Mouse (Mus musculus) limb, embryonic 14.5 days (tissue): ENCODE results near the gene Wnt1. TPM values are rescaled to one million over a fixed set of nuclear protein-coding genes. Genes with fewer than 3 reads are reported as not detected.

ENCODE experiments used
- ATAC-seq: fragments of 200-750 bp; cut with Nextera tagmentation; 2 replicates; pipeline ENCODE4 v1.8.0; 2017; ENCODE audit warnings: low read depth, moderate number of reproducible peaks, moderate TSS enrichment; ENCODE audit not compliant: low FRiP score
- DNase-seq: peaks from one replicate; pipeline ENCODE4 v3.0.0-alpha.2; 2015; ENCODE audit warnings: low spot score
- H3K27ac ChIP-seq: fragments of 300-500 bp; sonication (generic); replicated peaks from 2 replicates; pipeline ENCODE4 v1.5.1; 2014; ENCODE audit warnings: low read depth, mild to moderate bottlenecking, low read length, moderate library complexity, mixed read lengths
- H3K27me3 ChIP-seq: fragments of 300-500 bp; sonication (generic); 2 replicates; pipeline ENCODE4 v1.6.1; 2014; ENCODE audit warnings: low read length, mixed read lengths; ENCODE audit not compliant: control insufficient read depth, insufficient read depth
- H3K36me3 ChIP-seq: fragments of 300-500 bp; sonication (generic); 2 replicates; pipeline ENCODE4 v1.6.1; 2014; ENCODE audit warnings: mild to moderate bottlenecking, low read length, moderate library complexity, mixed read lengths; ENCODE audit not compliant: control insufficient read depth, insufficient read depth
- H3K4me1 ChIP-seq: fragments of 300-500 bp; sonication (generic); 2 replicates; pipeline ENCODE4 v1.6.1; 2014; ENCODE audit warnings: antibody characterized with exemption, low read length, mixed read lengths; ENCODE audit not compliant: control insufficient read depth, insufficient read depth
- H3K4me2 ChIP-seq: fragments of 300-500 bp; sonication (generic); replicated peaks from 2 replicates; pipeline ENCODE4 v1.6.1; 2014; ENCODE audit warnings: low read depth, mild to moderate bottlenecking, low read length, moderate library complexity; ENCODE audit not compliant: severe bottlenecking
- H3K4me3 ChIP-seq: fragments of 300-500 bp; sonication (generic); replicated peaks from 2 replicates; pipeline ENCODE4 v1.5.1; 2014; ENCODE audit warnings: low read length
- H3K9ac ChIP-seq: fragments of 300-500 bp; sonication (generic); 2 replicates; pipeline ENCODE4 v1.6.1; 2014; ENCODE audit warnings: mild to moderate bottlenecking, low read depth, low read length, moderate library complexity; ENCODE audit not compliant: severe bottlenecking
- H3K9me3 ChIP-seq: fragments of 300-500 bp; sonication (generic); 2 replicates; pipeline ENCODE4 v1.6.1; 2016; ENCODE audit warnings: low read length; ENCODE audit not compliant: control insufficient read depth
- POLR2A ChIP-seq: fragments of 200-500 bp; IDR thresholded peaks from 2 replicates; pipeline ENCODE4 v1.8.0; 2012; ENCODE audit warnings: inconsistent platforms, mild to moderate bottlenecking, moderate library complexity, borderline replicate concordance; ENCODE audit not compliant: insufficient read depth, insufficient read length; ENCODE audit errors: extremely low read depth
- WGBS: fragments of 180-500 bp; shearing (Covaris S2); extraction: QIAGEN DNeasy Blood & Tissue Kit; methylation state at CpG from one replicate; pipeline ENCODE4 v1.1.7; 2014; 5-methylcytosine and 5-hydroxymethylcytosine counted together
- polyA plus RNA-seq, 2 experiments: library from polyadenylated mRNA; depleted of rRNA in 1 of 2; stranded (reverse) in 1 of 2; unstranded in 1 of 2; fragments of >200 nt; fragmentation: Nextera tagmentation in 1 of 2; extraction: Ambion mirVana in 1 of 2; gene quantifications; 2 replicates each; pipeline versions ENCODE4 v1.2.1 to v1.2.3; 2012 to 2014

The Wnt1 gene
- polyA plus RNA-seq, 2 experiments = not detected

- WGBS = 37% methylated on average over 7 of the region's 7 CpGs
- Histone ChIP-seq H3K36me3 (no peaks in the 10 kb centered on the region), H3K9me3 (peaks cover 6% of the 10 kb centered on the region; the same call in 1 of the 2 replicates), H3K9ac (no peak overlapping the region), H3K4me2 (no peak overlapping the region), H3K27ac (no peak overlapping the region), H3K27me3 (peaks cover 55% of the 10 kb centered on the region), H3K4me3 (no peak overlapping the region), H3K4me1 (0 out of 2 replicates have a peak, but pooled peaks cover 2% of the 10 kb centered on the region)
- DNase-seq = no peak
- no peak for ATAC-seq
- no peak for TF ChIP-seq POLR2A
Measured at GRCm38 (mm10) chr15:98785744-98786143, 3.9 kb upstream of the Wnt1 start.

- Histone ChIP-seq H3K27me3 (peaks cover 57% of the 10 kb centered on the region), H3K36me3 (no peaks in the 10 kb centered on the region), H3K4me1 (0 out of 2 replicates have a peak, but pooled peaks cover 2% of the 10 kb centered on the region), H3K4me2 (no peak overlapping the region), H3K9me3 (peaks cover 6% of the 10 kb centered on the region; the same call in 1 of the 2 replicates), H3K4me3 (no peak overlapping the region), H3K9ac (no peak overlapping the region), H3K27ac (no peak overlapping the region)
- 25% methylated on average over 4 of the region's 4 CpGs for WGBS
- no peak for ATAC-seq
- no peak for DNase-seq
- TF ChIP-seq POLR2A = no peak
Measured at GRCm38 (mm10) chr15:98787930-98788329, 1.7 kb upstream of the Wnt1 start.

GRCm38 (mm10) chr15:98788972-98789660, 541 bp upstream of the Wnt1 start:
- 15% methylated on average over 23 of the region's 24 CpGs for WGBS
- Histone ChIP-seq H3K9ac (no peak overlapping the region), H3K9me3 (peaks cover 6% of the 10 kb centered on the region; the same call in 1 of the 2 replicates), H3K4me3 (peak overlapping the region; percentile 11; the same call in 1 of the 2 replicates), H3K27me3 (peaks cover 69% of the 10 kb centered on the region), H3K4me2 (no peak overlapping the region), H3K36me3 (no peaks in the 10 kb centered on the region), H3K27ac (no peak overlapping the region), H3K4me1 (0 out of 2 replicates have a peak, but pooled peaks cover 2% of the 10 kb centered on the region)
- no peak for TF ChIP-seq POLR2A
- DNase-seq (no peak), ATAC-seq (no peak)

GRCm38 (mm10) chr15:98790761-98791160, 1.1 kb downstream of the Wnt1 start:
- H3K9ac ChIP-seq = no peak overlapping the region

GRCm38 (mm10) chr15:98791221-98791620, 1.6 kb downstream of the Wnt1 start:
- Histone ChIP-seq H3K9ac (no peak overlapping the region), H3K4me3 (peak overlapping the region; percentile 34), H3K27ac (no peak overlapping the region), H3K4me1 (0 out of 2 replicates have a peak, but pooled peaks cover 2% of the 10 kb centered on the region), H3K27me3 (peaks cover 90% of the 10 kb centered on the region), H3K9me3 (no peaks in the 10 kb centered on the region), H3K36me3 (no peaks in the 10 kb centered on the region), H3K4me2 (peak overlapping the region; percentile 22)
- WGBS = 0% methylated on average over 12 of the region's 12 CpGs
- no peak for DNase-seq
- no peak for ATAC-seq
- TF ChIP-seq POLR2A = no peak

More at GRCm38 (mm10) chr15:98790761-98791160, 1.1 kb downstream of the Wnt1 start:
- WGBS = 2% methylated on average over 23 of the region's 23 CpGs
- no peak overlapping the region for H3K27ac ChIP-seq
- 0 out of 2 replicates have a peak, but pooled peaks cover 2% of the 10 kb centered on the region for H3K4me1 ChIP-seq
- DNase-seq = no peak
- H3K9me3 ChIP-seq = peaks cover 2% of the 10 kb centered on the region; the same call in 1 of the 2 replicates
- peak overlapping the region; percentile 22 for H3K4me2 ChIP-seq
- ATAC-seq = no peak
- no peak for TF ChIP-seq POLR2A
- H3K27me3 ChIP-seq = peaks cover 86% of the 10 kb centered on the region
- H3K36me3 ChIP-seq = no peaks in the 10 kb centered on the region
- peak overlapping the region; percentile 34 for H3K4me3 ChIP-seq
